Mouse (Mus musculus) embryonic fibroblast, embryonic 13.5 days (primary cell): ENCODE results near the gene Lcn2.

ENCODE experiments used
- CTCF ChIP-seq: IDR thresholded peaks from 2 replicates; pipeline ENCODE4 v1.5.1; 2011; ENCODE audit warnings: mild to moderate bottlenecking, control low read depth, low read length, moderate library complexity, borderline replicate concordance; ENCODE audit not compliant: insufficient read depth
- POLR2A ChIP-seq: IDR thresholded peaks from 2 replicates; pipeline ENCODE4 v1.6.1; 2011; ENCODE audit warnings: low read depth, mild to moderate bottlenecking, control low read depth, low read length, moderate library complexity

- TF ChIP-seq POLR2A, result no peak
- TF ChIP-seq CTCF, result no peak
Observed at GRCm38 (mm10) chr2:32363376-32364106, 24.5 kb downstream of the Lcn2 start.
